Mouse (Mus musculus): ENCODE measurements around the gene Psph.

GRCm38 (mm10) chr5:129720176-129720575, 67.1 kb downstream of the Psph start:
- TF ChIP-seq KAT2A (conservative IDR thresholded peaks at IDR 0.05; ENCODE audit: low read depth, low read length) (no peak), CTCF (IDR thresholded peaks at IDR 0.05 in 2 of 3, conservative IDR thresholded peaks at IDR 0.05 in 1 of 3; ENCODE audit: control insufficient read depth in 1 of 3, insufficient read depth in 1 of 3, low read depth in 2 of 3, low read length in 3 of 3, poor library complexity in 1 of 3, severe bottlenecking in 1 of 3) (peak; percentile 31 to 45 (median 38); a peak in 5 of 6 replicates), POLR2AphosphoS2 (IDR thresholded peaks at IDR 0.05; ENCODE audit: low read length) (no peak; the same call in 1 of the 2 replicates), MYC (IDR thresholded peaks at IDR 0.05; ENCODE audit: low read depth, low read length) (no peak), TBP (IDR thresholded peaks at IDR 0.05; ENCODE audit: low read depth, low read length) (no peak), SMC3 (IDR thresholded peaks at IDR 0.05; ENCODE audit: low read depth, low read length) (0 out of 2 replicates have a peak, but pooled peaks have one; percentile 21), POLR2A (IDR thresholded peaks at IDR 0.05; ENCODE audit: control insufficient read depth in 1 of 2, insufficient read depth in 1 of 2, low read depth in 1 of 2, low read length in 2 of 2, poor library complexity in 1 of 2) (0 out of 4 replicates have a peak, but pooled peaks of 1 of the 2 experiments have one; percentile 10), MEF2A (IDR thresholded peaks at IDR 0.05; ENCODE audit: extremely low read depth, insufficient replicate concordance, low read depth, low read length, poor library complexity, severe bottlenecking) (no peak), ZKSCAN1 (IDR thresholded peaks at IDR 0.05; ENCODE audit: low read depth, low read length) (no peak), MYB (IDR thresholded peaks at IDR 0.05; ENCODE audit: low read depth, low read length) (no peak), EP300 (IDR thresholded peaks at IDR 0.05; ENCODE audit: low read depth in 1 of 2, low read length in 2 of 2) (no peak)

Measured in MEL (cell line).